ENCODE assay signal across 20 mouse cellular contexts in the genomic region with DNA sequence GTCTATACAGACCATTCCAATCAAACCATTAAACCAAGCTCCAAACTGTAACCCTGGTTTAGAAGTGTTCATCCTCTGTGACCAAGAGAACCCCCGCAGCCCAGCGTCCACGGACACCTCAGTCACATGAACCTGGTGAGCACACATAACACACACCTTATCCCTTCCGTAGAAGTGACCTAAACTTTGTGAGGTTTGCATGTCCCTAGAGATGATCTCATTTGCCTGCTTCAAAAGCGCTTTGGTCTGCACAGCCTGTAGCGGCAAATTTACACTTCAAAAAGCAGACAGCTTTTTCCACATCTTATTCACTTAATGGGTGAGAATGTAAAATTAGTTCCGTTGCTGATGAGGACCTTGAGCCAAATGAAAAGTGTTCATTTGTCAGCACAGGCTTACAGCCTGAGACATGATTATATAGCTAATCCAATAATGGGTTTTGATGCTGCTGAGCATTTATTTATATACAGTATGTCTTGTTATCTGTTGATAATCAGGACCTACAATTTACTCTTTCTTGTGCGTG.
"Had no signal": no experiment of that assay in that cellular context is flagged by ENCODE, and none has a peak within 500 bp of the region (broad histone marks: within the 10 kb centered on the region; RNA-seq: fewer than 3 reads in every experiment).

No protein-coding gene starts in this region.

- DNase-seq: kidney, adult 11 months; kidney, adult 8-10 months; kidney, postnatal 10 days; kidney, postnatal 36 days; layer of hippocampus, postnatal 36 days; liver, embryonic 13.5 days; lung, adult 2 months; lung, postnatal 14 days; lung, postnatal 4 days; retina, postnatal 1 day; right cerebral cortex, postnatal 25 days; spleen, adult 18-20 months; thymus, adult 2 months; thymus, postnatal 14 days; thymus, postnatal 4 days had no signal

- H3K9me3 ChIP-seq: kidney, embryonic 15.5 days; liver, embryonic 13.5 days; neural tube, embryonic 13.5 days; stomach, embryonic 15.5 days had no signal

- H3K4me1 ChIP-seq: kidney, embryonic 15.5 days; liver, embryonic 13.5 days; stomach, embryonic 15.5 days had no signal

- H3K4me3 ChIP-seq: kidney, embryonic 15.5 days; left cerebral cortex, adult 2 months; liver, embryonic 13.5 days; myocyte; neural tube, embryonic 13.5 days; stomach, embryonic 15.5 days had no signal

- H3K27me3 ChIP-seq: kidney, embryonic 15.5 days; liver, embryonic 13.5 days; neural tube, embryonic 13.5 days; stomach, embryonic 15.5 days had no signal

- H3K27ac ChIP-seq: kidney, embryonic 15.5 days; left cerebral cortex, adult 2 months; liver, embryonic 13.5 days; neural tube, embryonic 13.5 days; stomach, embryonic 15.5 days had no signal

- H3K36me3 ChIP-seq: kidney, embryonic 15.5 days; liver, embryonic 13.5 days; neural tube, embryonic 13.5 days; stomach, embryonic 15.5 days had no signal

- H3K9ac ChIP-seq: kidney, embryonic 15.5 days; liver, embryonic 13.5 days; neural tube, embryonic 13.5 days; stomach, embryonic 15.5 days had no signal

- H3K4me2 ChIP-seq: kidney, embryonic 15.5 days; liver, embryonic 13.5 days; neural tube, embryonic 13.5 days; stomach, embryonic 15.5 days had no signal
